Mouse (Mus musculus): Measurements from ENCODE around the gene Cep128. TPM values are rescaled to one million over a fixed set of nuclear protein-coding genes. Genes with fewer than 3 reads are reported as not detected.
A peak's percentile ranks its signal among the peaks of the same experiment; 100 is the strongest.

Gene Cep128
- 10.2 and 10.4 TPM in 2 replicates for polyA plus RNA-seq (2016; fragmentation: Nextera tagmentation; extraction: Ambion mirVana)

DNA sequence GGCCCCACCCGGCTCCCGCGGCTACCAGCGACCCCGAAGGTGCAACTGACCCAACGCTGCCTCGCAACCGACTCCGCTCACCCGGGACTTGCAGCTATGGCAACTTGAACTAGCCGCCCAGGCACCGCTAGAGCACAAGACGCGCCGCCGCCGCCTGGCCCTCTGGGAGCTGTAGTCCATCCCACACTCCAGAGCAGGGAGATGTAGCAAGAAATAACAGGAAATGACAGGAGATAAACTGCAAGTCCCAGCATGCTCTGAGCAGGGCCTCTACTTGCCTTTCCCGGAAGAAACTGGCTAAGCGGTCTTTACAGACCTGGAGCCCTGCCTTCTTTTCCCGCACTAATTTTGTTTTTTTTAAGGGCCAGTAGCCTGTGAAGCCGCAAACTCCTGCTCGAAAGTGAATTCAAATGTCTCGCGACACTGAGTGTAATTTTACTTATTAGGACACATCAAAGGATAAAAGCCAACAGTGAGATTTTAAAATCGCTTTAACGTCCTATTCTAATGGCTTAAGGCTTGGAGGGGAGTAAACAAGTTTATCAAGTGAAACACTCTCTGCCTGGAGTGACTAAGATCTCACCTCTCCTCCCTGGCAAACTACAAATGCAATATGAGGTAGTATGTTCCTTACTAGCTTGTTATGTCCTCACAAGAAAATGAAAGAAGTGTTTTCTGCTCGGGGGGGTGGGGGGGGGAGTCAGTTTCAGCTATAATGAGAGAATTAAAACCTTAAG lies at the start of gene Cep128, which contains the start of gene Tshr:
Gene Cep128, minus strand, starts transcription at position 129 of the 737 bp plus-strand sequence.
Gene Tshr, plus strand, starts transcription at position 283 of the 737 bp plus-strand sequence.
- Histone ChIP-seq H3K27ac (no peak within 1 kb of the TSS), H3K27me3 (no peaks in the 10 kb centered on the region), H3K4me1 (replicated peaks) (peaks cover 4% of the 10 kb centered on the region; the same call in 1 of the 2 replicates), H3K9me3 (no peaks in the 10 kb centered on the region), H3K9ac (replicated peaks) (peak within 1 kb of the TSS; percentile 65), H3K36me3 (no peaks in the 10 kb centered on the region), H3K4me3 (replicated peaks) (peak within 1 kb of the TSS; percentile 64), H3K4me2 (peak within 1 kb of the TSS; percentile 90)
- 2% methylated on average over 27 of the region's 27 CpGs for WGBS
- ATAC-seq (ENCODE audit: insufficient number of reproducible peaks, insufficient read depth, low FRiP score, low TSS enrichment, low read depth) = peak; percentile 100

DNA sequence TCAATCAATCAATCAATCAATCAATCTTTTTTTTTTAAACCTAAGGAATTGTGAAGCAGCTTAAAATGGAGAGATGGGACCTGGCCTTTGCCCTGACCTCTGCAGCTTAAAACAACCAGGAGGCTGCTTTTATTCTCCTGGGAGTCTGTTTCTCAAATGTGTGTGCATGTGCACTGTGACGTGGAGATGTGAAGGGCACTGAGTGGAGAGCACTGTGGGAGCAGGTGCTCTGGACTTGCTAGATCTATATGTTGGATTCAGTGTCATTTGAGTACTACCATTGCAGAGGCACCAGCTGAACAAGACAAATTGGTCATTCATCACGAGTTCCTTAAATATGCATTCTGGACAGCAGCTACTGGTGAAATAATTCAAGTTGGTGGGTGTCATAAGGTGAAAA lies 42.9 kb upstream of the Cep128 start:
- Histone ChIP-seq H3K4me2 (no peak overlapping the region), H3K36me3 (no peaks in the 10 kb centered on the region), H3K27ac (no peak overlapping the region), H3K9me3 (no peaks in the 10 kb centered on the region), H3K27me3 (0 out of 2 replicates have a peak, but pooled peaks cover 2% of the 10 kb centered on the region), H3K4me3 (replicated peaks) (no peak overlapping the region), H3K4me1 (replicated peaks) (no peaks in the 10 kb centered on the region), H3K9ac (replicated peaks) (no peak overlapping the region)
- no peak for ATAC-seq (ENCODE audit: insufficient number of reproducible peaks, insufficient read depth, low FRiP score, low TSS enrichment, low read depth)
- WGBS = 63% methylated on average over 2 of the region's 2 CpGs

DNA sequence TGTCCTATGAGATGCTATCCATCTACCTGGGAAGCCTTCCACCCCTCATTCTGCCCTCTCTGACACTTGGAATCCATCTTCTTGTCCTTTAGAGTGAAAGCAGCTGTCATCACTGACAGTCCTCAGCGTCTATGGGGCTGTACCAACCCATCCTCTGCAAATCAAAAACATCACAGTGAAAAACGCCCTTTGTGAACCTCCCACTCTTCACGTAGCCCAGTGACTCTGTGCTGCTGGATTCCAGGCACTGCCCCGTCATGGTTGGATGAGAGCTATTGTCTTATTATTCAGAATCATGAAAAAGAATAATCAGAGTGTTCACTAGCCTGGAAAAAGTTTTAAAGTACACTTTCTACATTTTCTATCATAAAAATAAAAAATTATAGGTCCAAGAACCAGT lies 42.3 kb upstream of the Cep128 start:
- Histone ChIP-seq H3K36me3 (no peaks in the 10 kb centered on the region), H3K27ac (no peak overlapping the region), H3K4me2 (no peak overlapping the region), H3K27me3 (peaks cover 2% of the 10 kb centered on the region; the same call in 1 of the 2 replicates), H3K9me3 (no peaks in the 10 kb centered on the region), H3K4me3 (replicated peaks) (no peak overlapping the region), H3K9ac (replicated peaks) (no peak overlapping the region), H3K4me1 (replicated peaks) (no peaks in the 10 kb centered on the region)
- WGBS = 59% methylated on average over 4 of the region's 4 CpGs
- no peak for ATAC-seq (ENCODE audit: insufficient number of reproducible peaks, insufficient read depth, low FRiP score, low TSS enrichment, low read depth)

DNA sequence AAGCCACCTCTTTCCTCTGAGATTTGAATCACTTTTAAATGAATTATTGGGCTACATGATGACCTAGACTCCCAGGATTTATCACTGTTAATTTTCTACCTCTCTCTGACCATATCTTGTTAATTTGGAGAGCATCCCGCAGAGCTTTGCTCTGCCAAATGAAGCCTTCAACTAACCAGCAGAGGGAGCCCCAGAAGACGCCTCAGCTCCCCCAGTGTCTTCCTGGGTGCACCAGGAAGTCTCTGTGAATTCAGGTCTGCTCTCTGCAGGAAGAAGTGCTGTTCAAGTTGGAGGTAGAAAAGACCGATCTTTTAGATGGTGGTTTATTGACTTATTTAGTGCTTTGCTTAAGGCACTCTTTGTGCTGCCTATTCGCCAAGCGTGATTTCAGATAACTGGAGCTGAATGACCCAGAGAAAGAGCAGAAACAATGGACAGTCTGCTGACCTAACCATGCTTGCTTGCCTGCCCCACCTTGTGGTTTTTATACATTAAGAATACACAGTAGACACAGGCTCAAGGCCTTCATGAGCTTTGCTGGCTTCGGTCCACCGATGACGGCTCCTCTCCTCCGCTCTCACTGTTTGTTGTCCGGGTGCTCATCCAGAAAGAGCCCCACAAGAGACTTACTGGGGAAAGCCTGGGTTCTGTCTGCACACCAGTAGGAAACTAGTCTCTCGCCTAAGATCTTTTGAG lies 39.1 kb upstream of the Cep128 start:
- H3K9me3 ChIP-seq = no peaks in the 10 kb centered on the region
- H3K36me3 ChIP-seq = no peaks in the 10 kb centered on the region
- no peak overlapping the region for H3K4me3 ChIP-seq (replicated peaks)
- H3K9ac ChIP-seq (replicated peaks) = no peak overlapping the region
- H3K4me2 ChIP-seq = no peak overlapping the region
- no peaks in the 10 kb centered on the region for H3K4me1 ChIP-seq (replicated peaks)
- H3K27me3 ChIP-seq = peaks cover 2% of the 10 kb centered on the region; the same call in 1 of the 2 replicates
- 77% methylated on average over 11 of the region's 11 CpGs for WGBS
- no peak overlapping the region for H3K27ac ChIP-seq
- ATAC-seq (ENCODE audit: insufficient number of reproducible peaks, insufficient read depth, low FRiP score, low TSS enrichment, low read depth) = no peak

DNA sequence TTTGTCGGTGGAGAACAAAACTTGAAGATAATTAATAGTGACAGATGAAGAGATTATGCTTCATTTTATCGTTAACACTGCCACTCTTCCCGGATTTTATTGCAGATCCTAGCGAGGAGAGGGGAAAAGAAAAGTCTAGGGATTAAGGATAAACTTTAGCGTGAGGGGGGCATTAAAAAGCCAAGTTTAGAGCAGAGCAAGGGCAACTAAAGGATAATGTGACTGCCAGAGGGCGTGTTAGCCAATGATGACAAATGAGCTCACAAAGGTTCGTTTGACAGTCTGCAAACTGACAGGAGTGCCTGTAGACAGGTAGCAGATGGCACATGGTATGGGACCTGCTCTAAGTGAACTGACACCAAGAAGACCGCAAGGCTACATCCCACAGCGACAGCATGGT lies 37.1 kb upstream of the Cep128 start:
- no peaks in the 10 kb centered on the region for H3K4me1 ChIP-seq (replicated peaks)
- WGBS = 36% methylated on average over 9 of the region's 9 CpGs

DNA sequence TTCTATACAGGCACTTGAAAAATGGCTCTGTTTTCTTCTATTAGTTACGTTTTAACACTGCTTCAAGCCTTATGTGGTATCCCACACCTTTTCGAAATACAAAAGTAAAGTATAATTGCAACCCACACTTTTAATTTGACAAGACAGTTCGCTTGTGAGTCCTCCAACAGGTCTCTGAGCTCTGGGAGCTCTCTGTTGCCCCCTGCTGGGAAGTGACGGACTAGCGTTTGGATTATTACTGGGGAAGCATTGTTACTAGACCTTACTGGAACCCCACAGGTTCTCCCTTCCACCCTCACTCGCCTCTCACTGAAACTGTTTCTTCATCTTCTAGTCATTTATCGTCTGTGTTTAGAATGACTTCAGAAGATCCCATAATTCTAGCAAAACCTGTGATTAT lies 34.6 kb upstream of the Cep128 start:
- no peak overlapping the region for H3K4me3 ChIP-seq (replicated peaks)
- no peak overlapping the region for H3K27ac ChIP-seq
- H3K9ac ChIP-seq (replicated peaks) = no peak overlapping the region
- no peaks in the 10 kb centered on the region for H3K9me3 ChIP-seq
- H3K36me3 ChIP-seq = no peaks in the 10 kb centered on the region
- no peak overlapping the region for H3K4me2 ChIP-seq
- no peak for ATAC-seq (ENCODE audit: insufficient number of reproducible peaks, insufficient read depth, low FRiP score, low TSS enrichment, low read depth)
- H3K4me1 ChIP-seq (replicated peaks) = no peaks in the 10 kb centered on the region
- 49% methylated on average over 7 of the region's 7 CpGs for WGBS
- H3K27me3 ChIP-seq = no peaks in the 10 kb centered on the region; the same call in 1 of the 2 replicates

More for the DNA sequence above, 37.1 kb upstream of the Cep128 start:
- no peaks in the 10 kb centered on the region for H3K36me3 ChIP-seq
- H3K4me2 ChIP-seq = no peak overlapping the region
- H3K27me3 ChIP-seq = no peaks in the 10 kb centered on the region; the same call in 1 of the 2 replicates
- no peak for ATAC-seq (ENCODE audit: insufficient number of reproducible peaks, insufficient read depth, low FRiP score, low TSS enrichment, low read depth)
- no peaks in the 10 kb centered on the region for H3K9me3 ChIP-seq
- no peak overlapping the region for H3K4me3 ChIP-seq (replicated peaks)
- no peak overlapping the region for H3K27ac ChIP-seq
- H3K9ac ChIP-seq (replicated peaks) = no peak overlapping the region

DNA sequence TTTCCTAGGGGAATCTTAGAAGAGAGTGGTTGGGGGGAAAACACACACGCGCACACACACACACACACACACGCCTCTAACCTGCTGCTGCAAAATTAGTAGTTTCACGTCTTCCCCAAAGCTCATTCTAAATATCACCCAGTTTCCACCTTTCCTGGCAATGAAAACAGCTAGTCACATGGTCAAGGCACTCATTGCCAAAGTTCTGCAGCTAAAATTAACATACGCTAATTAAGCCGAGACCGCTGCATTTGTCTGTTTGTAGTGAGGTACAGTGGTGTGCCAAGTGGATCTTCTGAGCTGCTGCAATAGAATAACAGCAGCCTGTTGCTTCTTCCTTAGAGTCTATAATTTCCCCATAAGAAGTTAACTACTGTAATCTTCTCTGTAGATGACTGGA lies 32.6 kb upstream of the Cep128 start:
- Histone ChIP-seq H3K4me1 (replicated peaks) (no peaks in the 10 kb centered on the region), H3K4me2 (no peak overlapping the region), H3K27ac (no peak overlapping the region), H3K9me3 (no peaks in the 10 kb centered on the region), H3K27me3 (no peaks in the 10 kb centered on the region; the same call in 1 of the 2 replicates), H3K4me3 (replicated peaks) (no peak overlapping the region), H3K9ac (replicated peaks) (no peak overlapping the region), H3K36me3 (no peaks in the 10 kb centered on the region)
- WGBS = 90% methylated on average over 7 of the region's 7 CpGs
- no peak for ATAC-seq (ENCODE audit: insufficient number of reproducible peaks, insufficient read depth, low FRiP score, low TSS enrichment, low read depth)

DNA sequence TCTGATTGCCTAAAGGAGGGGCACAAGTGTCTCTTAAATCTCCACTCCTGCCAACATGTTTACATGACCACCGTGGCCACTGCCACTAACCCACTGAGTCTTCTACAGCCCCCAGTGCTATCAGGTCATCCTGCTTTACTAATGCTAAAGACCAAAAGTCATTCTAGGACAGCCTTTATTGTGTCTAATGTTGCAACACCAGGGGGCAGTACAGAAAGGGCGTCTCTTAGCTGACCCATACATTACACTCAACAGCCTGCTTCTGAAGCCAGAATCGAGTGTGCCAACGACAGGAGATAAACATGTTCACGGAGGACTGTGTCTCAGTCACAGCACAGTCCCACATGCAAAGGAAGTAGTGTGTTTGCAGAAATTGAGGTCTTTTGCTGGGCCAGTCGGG lies 30.9 kb upstream of the Cep128 start:
- H3K4me1 ChIP-seq (replicated peaks) = no peaks in the 10 kb centered on the region
- H3K9me3 ChIP-seq = no peaks in the 10 kb centered on the region
- ATAC-seq (ENCODE audit: insufficient number of reproducible peaks, insufficient read depth, low FRiP score, low TSS enrichment, low read depth) = no peak
- H3K4me3 ChIP-seq (replicated peaks) = no peak overlapping the region
- WGBS = 66% methylated on average over 6 of the region's 6 CpGs
- no peak overlapping the region for H3K27ac ChIP-seq
- H3K4me2 ChIP-seq = no peak overlapping the region
- no peaks in the 10 kb centered on the region for H3K36me3 ChIP-seq
- H3K9ac ChIP-seq (replicated peaks) = no peak overlapping the region
- H3K27me3 ChIP-seq = no peaks in the 10 kb centered on the region; the same call in 1 of the 2 replicates

DNA sequence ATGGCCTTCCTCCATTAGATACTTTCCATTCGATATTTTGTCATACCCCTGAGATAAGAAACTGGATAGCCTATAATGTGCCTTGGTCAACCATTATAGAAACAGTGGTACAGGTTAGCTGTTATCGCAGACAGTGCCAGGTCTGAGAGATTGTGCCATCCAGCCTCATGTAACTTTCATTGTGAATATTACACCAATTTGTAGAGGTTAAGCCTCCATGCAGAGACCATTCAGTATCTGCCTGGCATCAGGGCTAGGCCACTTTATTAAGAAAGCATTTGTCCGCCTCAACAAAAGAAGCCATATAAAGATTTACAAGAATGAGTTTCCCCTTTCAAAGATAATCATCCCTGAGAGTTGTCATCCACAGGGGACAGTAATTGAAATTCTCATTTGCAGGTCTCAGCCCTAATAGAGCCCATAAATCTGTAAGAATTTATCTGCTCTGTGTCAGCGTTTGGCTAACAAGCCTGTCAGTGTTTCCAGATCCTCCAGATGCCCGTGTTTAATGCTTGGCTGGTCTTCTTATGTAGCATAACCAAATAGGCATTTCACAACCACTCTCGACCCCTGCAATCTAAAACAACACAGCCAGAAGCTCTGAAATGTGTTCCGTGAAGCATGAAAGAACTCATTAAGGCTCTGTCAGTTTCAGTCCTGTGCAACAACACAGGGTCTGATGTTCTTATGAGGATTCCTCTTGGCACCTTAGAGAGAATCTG lies 28.4 kb upstream of the Cep128 start:
- H3K4me3 ChIP-seq (replicated peaks) = no peak overlapping the region
- no peak overlapping the region for H3K27ac ChIP-seq
- no peaks in the 10 kb centered on the region; the same call in 1 of the 2 replicates for H3K27me3 ChIP-seq
- H3K9ac ChIP-seq (replicated peaks) = no peak overlapping the region
- WGBS = 33% methylated on average over 7 of the region's 7 CpGs
- no peak overlapping the region for H3K4me2 ChIP-seq
- H3K9me3 ChIP-seq = no peaks in the 10 kb centered on the region
- no peaks in the 10 kb centered on the region for H3K4me1 ChIP-seq (replicated peaks)
- no peak; the same call in 1 of the 2 replicates for ATAC-seq (ENCODE audit: insufficient number of reproducible peaks, insufficient read depth, low FRiP score, low TSS enrichment, low read depth)
- H3K36me3 ChIP-seq = no peaks in the 10 kb centered on the region

DNA sequence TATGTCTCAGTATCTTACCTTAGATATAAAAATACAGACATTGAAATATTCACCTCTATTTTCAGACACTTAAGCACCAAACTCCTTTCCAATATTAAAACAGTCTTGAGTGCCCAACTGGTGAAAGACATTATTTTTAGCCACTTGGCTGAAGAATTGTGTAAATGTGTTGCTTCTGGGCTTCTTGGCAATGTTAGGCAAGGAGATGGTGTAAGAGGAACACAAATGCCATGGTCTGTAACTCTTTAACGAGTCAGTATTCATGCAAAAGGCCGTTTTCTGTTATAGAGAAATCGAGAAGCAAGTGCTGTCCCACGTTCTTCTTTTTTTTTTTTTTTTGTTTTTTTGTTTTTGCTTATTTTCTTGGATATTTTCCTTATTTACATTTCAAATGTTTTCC lies 26.1 kb upstream of the Cep128 start:
- Histone ChIP-seq H3K9ac (replicated peaks) (no peak overlapping the region), H3K36me3 (no peaks in the 10 kb centered on the region), H3K9me3 (no peaks in the 10 kb centered on the region), H3K27ac (no peak overlapping the region), H3K4me2 (no peak overlapping the region), H3K4me3 (replicated peaks) (no peak overlapping the region), H3K4me1 (replicated peaks) (no peaks in the 10 kb centered on the region), H3K27me3 (no peaks in the 10 kb centered on the region; the same call in 1 of the 2 replicates)
- no peak for ATAC-seq (ENCODE audit: insufficient number of reproducible peaks, insufficient read depth, low FRiP score, low TSS enrichment, low read depth)
- WGBS = 84% methylated on average over 4 of the region's 4 CpGs

DNA sequence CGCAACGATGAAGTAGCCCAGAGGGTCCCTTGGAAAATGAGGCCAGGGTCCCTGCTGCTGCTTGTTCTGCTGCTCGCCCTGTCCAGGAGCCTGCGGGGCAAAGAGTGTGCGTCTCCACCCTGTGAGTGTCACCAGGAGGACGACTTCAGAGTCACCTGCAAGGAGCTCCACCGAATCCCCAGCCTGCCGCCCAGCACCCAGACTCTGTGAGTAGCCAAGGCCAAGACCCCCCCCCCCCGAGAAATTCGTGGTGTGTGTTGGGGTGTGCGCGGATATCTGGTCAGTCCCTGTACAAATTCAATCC lies 16.8 kb upstream of the Cep128 start:
- Histone ChIP-seq H3K36me3 (no peaks in the 10 kb centered on the region), H3K4me1 (replicated peaks) (0 out of 2 replicates have a peak, but pooled peaks cover 4% of the 10 kb centered on the region), H3K4me2 (peak overlapping the region; percentile 83), H3K27me3 (peaks cover 36% of the 10 kb centered on the region), H3K9ac (replicated peaks) (peak overlapping the region; percentile 53; the same call in 1 of the 2 replicates), H3K4me3 (replicated peaks) (peak overlapping the region; percentile 51), H3K27ac (no peak overlapping the region), H3K9me3 (no peaks in the 10 kb centered on the region)
- 7% methylated on average over 12 of the region's 12 CpGs for WGBS
- peak; percentile 27; the same call in 1 of the 2 replicates for ATAC-seq (ENCODE audit: insufficient number of reproducible peaks, insufficient read depth, low FRiP score, low TSS enrichment, low read depth)
